Mouse (Mus musculus): ENCODE measurements around the gene Hadhb. TPM values are rescaled to one million over a fixed set of nuclear protein-coding genes. Genes with fewer than 3 reads are reported as not detected.

The Hadhb gene
- total RNA-seq, 2 experiments from 2014 or later: 2,535 to 2,720 TPM

GRCm38 (mm10) chr5:30233042-30233441 is 78.0 kb downstream of the Hadhb start:
- DNase-seq: no peak

GRCm38 (mm10) chr5:30233979-30234378 is 78.9 kb downstream of the Hadhb start:
- DNase-seq: no peak

Small RNAs within 50 kb of the gene (microRNA-seq; reads per million reads assigned to microRNA genes)
- gene Mir1960: 12.5 to 18.1 reads per million in 2 experiments

Other genes with a start within 250 kb of the Hadhb start
- gene Il6, start 142.1 kb upstream of the Hadhb start, total RNA-seq (2021): not detected
- gene Tyms, start 81.6 kb upstream of the Hadhb start, total RNA-seq (2021): 1 to 10 TPM; 3.0 to 3.1 TPM
- under 1 TPM in 1 of 2 experiments, not detected in 1; 0.10 TPM for gene Garem2, start 50.1 kb upstream of the Hadhb start, total RNA-seq (2021)
- gene 3110082J24Rik, start 49.2 kb upstream of the Hadhb start, total RNA-seq (2021): not detected
- gene Hadha, start 86 bp upstream of the Hadhb start, total RNA-seq (2021): 1,000 to 10,000 TPM; 1,388 to 1,426 TPM
- under 1 TPM in 1 of 2 experiments, not detected in 1; 0.59 TPM for gene Adgrf3, start 50.5 kb downstream of the Hadhb start, total RNA-seq (2021)
- gene Selenoi, start 77.3 kb downstream of the Hadhb start, total RNA-seq (2021): 10 to 100 TPM; 16.6 to 18.5 TPM
- under 1 TPM in 1 of 2 experiments, not detected in 1; 0.49 TPM for gene Drc1, start 126.1 kb downstream of the Hadhb start, total RNA-seq (2021)